Mouse (Mus musculus) CH12.LX (cell line): ENCODE measurements at regions not wholly inside any gene's neighbourhood (a gene's known extent, or its start where the extent isn't known, plus 50 kb on each side); places are given as distances from the start of the nearest gene placed in this dataset.

Experiments used
- DNase-seq: peaks from one replicate; pipeline ENCODE4 v3.0.0-alpha.2; 2013; ENCODE audit errors: extremely low read depth
- H3K27ac ChIP-seq: 2 replicates; pipeline ENCODE4 v1.5.1; 2012; ENCODE audit warnings: low read depth, mild to moderate bottlenecking, control low read depth, moderate library complexity; ENCODE audit not compliant: insufficient read depth
- H3K27me3 ChIP-seq: replicated peaks from 2 replicates; pipeline ENCODE3; 2012; ENCODE audit warnings: inconsistent platforms
- H3K36me3 ChIP-seq, 2 experiments: replicated peaks in 1 of 2; 2 replicates each; pipeline versions ENCODE3 to v1.6.1; 2012; ENCODE audit warnings: inconsistent platforms in 1 of 2, low read length in 1 of 2, mild to moderate bottlenecking in 1 of 2, mixed read lengths in 1 of 2, moderate library complexity in 1 of 2; ENCODE audit not compliant: control insufficient read depth in 1 of 2, insufficient read depth in 1 of 2
- H3K4me1 ChIP-seq, 2 experiments: 2 replicates each; pipeline ENCODE4 v1.6.1; 2012; ENCODE audit warnings: inconsistent platforms in 1 of 2, moderate library complexity in 1 of 2; ENCODE audit not compliant: insufficient read depth in 2 of 2, control insufficient read depth in 1 of 2
- H3K4me2 ChIP-seq: 2 replicates; pipeline ENCODE4 v1.6.1; 2012; ENCODE audit warnings: low read depth, mild to moderate bottlenecking, control low read depth; ENCODE audit not compliant: poor library complexity, insufficient read depth, severe bottlenecking
- H3K4me3 ChIP-seq, 3 experiments: fragments of 150-350 bp in 1 of 3; sonication (generic) in 1 of 3; replicated peaks in 1 of 3; 2 replicates each; pipeline versions ENCODE3 to v1.5.1; 2011 to 2012; ENCODE audit warnings: low read depth in 2 of 3, low read length in 2 of 3, mild to moderate bottlenecking in 2 of 3, moderate library complexity in 2 of 3, control low read depth in 1 of 3, improper control_type of control experiment in 1 of 3, inconsistent platforms in 1 of 3, mixed read lengths in 1 of 3; ENCODE audit not compliant: poor library complexity in 1 of 3
- H3K79me2 ChIP-seq: replicated peaks from 2 replicates; pipeline ENCODE4 v1.6.1; 2012; ENCODE audit warnings: mild to moderate bottlenecking, moderate library complexity; ENCODE audit not compliant: control insufficient read depth, poor library complexity, insufficient read depth, severe bottlenecking; ENCODE audit errors: extremely low read depth
- H3K9ac ChIP-seq: 2 replicates; pipeline ENCODE4 v1.6.1; 2012; ENCODE audit warnings: low read depth, mild to moderate bottlenecking, control low read depth, moderate library complexity; ENCODE audit not compliant: insufficient read depth
- H3K9me3 ChIP-seq: replicated peaks from 2 replicates; pipeline ENCODE3; 2012; ENCODE audit warnings: low read length, inconsistent platforms, mixed read lengths
- CHD1 ChIP-seq: IDR thresholded peaks from 2 replicates; pipeline ENCODE4 v1.6.1; 2012; ENCODE audit warnings: low read depth, low read length, improper control_type of control experiment, inconsistent platforms
- CHD2 ChIP-seq: IDR thresholded peaks from 2 replicates; pipeline ENCODE4 v1.6.1; 2011; ENCODE audit warnings: low read length, improper control_type of control experiment
- ELF1 ChIP-seq: IDR thresholded peaks from 2 replicates; pipeline ENCODE4 v1.6.1; 2014; ENCODE audit warnings: low read depth, mild to moderate bottlenecking, inconsistent platforms, low read length, improper control_type of control experiment
- ETS1 ChIP-seq: conservative IDR thresholded peaks from 2 replicates; pipeline ENCODE4 v1.6.1; 2012; ENCODE audit warnings: low read depth, mild to moderate bottlenecking, inconsistent platforms, low read length, improper control_type of control experiment, moderate library complexity
- HCFC1 ChIP-seq: IDR thresholded peaks from 2 replicates; pipeline ENCODE4 v1.6.1; 2012; ENCODE audit warnings: low read depth, mild to moderate bottlenecking, inconsistent platforms, low read length, improper control_type of control experiment
- IRF4 ChIP-seq: IDR thresholded peaks from 2 replicates; pipeline ENCODE4 v1.6.1; 2014; ENCODE audit warnings: low read depth, mild to moderate bottlenecking, inconsistent platforms, low read length, improper control_type of control experiment
- JUND ChIP-seq: conservative IDR thresholded peaks from 2 replicates; pipeline ENCODE4 v1.6.1; 2011; ENCODE audit warnings: low read depth, low read length, improper control_type of control experiment
- MAFK ChIP-seq: IDR thresholded peaks from 2 replicates; pipeline ENCODE4 v1.6.1; 2011; ENCODE audit warnings: low read length, improper control_type of control experiment; ENCODE audit not compliant: insufficient replicate concordance
- MAX ChIP-seq: IDR thresholded peaks from 2 replicates; pipeline ENCODE4 v1.6.1; 2011; ENCODE audit warnings: low read length, improper control_type of control experiment
- MAZ ChIP-seq: IDR thresholded peaks from 2 replicates; pipeline ENCODE4 v1.6.1; 2012; ENCODE audit warnings: low read depth, mild to moderate bottlenecking, inconsistent platforms, low read length, improper control_type of control experiment, moderate library complexity
- MYC ChIP-seq: IDR thresholded peaks from 2 replicates; pipeline ENCODE4 v1.6.1; 2011; ENCODE audit warnings: low read depth, mild to moderate bottlenecking, improper control_type of control experiment, low read length
- NELFE ChIP-seq: IDR thresholded peaks from 2 replicates; pipeline ENCODE4 v1.6.1; 2011; ENCODE audit warnings: low read depth, low read length, improper control_type of control experiment
- POLR2A ChIP-seq: IDR thresholded peaks from 2 replicates; pipeline ENCODE4 v1.6.1; 2011; ENCODE audit warnings: low read depth, mild to moderate bottlenecking, improper control_type of control experiment, low read length
- RCOR1 ChIP-seq: conservative IDR thresholded peaks from 2 replicates; pipeline ENCODE4 v1.6.1; 2012; ENCODE audit warnings: low read depth, mild to moderate bottlenecking, inconsistent platforms, low read length, improper control_type of control experiment
- TBP ChIP-seq: conservative IDR thresholded peaks from 2 replicates; pipeline ENCODE4 v1.6.1; 2011; ENCODE audit warnings: low read depth, low read length, improper control_type of control experiment
- TCF12 ChIP-seq: IDR thresholded peaks from 2 replicates; pipeline ENCODE4 v1.6.1; 2014; ENCODE audit warnings: low read depth, mild to moderate bottlenecking, inconsistent platforms, low read length, improper control_type of control experiment
- USF1 ChIP-seq: IDR thresholded peaks from 2 replicates; pipeline ENCODE4 v1.6.1; 2014; ENCODE audit warnings: low read depth, mild to moderate bottlenecking, inconsistent platforms, low read length, improper control_type of control experiment
- ZNF384 ChIP-seq: IDR thresholded peaks from 2 replicates; pipeline ENCODE4 v1.6.1; 2012; ENCODE audit warnings: low read depth, low read length, improper control_type of control experiment, inconsistent platforms
- dilution Hi-C: fragments of 300-500 bp; cut with MboI; formaldehyde crosslinking; loops from 2 replicates; pipeline ENCODE4 v1.14.3; 2020; ENCODE audit warnings: low sequenced_read_pairs; ENCODE audit not compliant: extremely low pct_unique_long_range_greater_than_20kb, extremely low pct_ligation_motif_present
- in situ Hi-C: fragments of 300-500 bp; cut with MboI; formaldehyde crosslinking; loops from 3 replicates; pipeline ENCODE4 v1.14.3; 2019; ENCODE audit warnings: low sequenced_read_pairs, low pct_ligation_motif_present, low pct_unique_long_range_greater_than_20kb, mixed read lengths

GRCm38 (mm10) chr16:31526711-31527344 is 104.7 kb downstream of the Bdh1 start:
- Histone ChIP-seq H3K36me3 (peaks cover 24 to 71% of the 10 kb centered on the region in 2 experiments), H3K4me2 (no peak overlapping the region), H3K27ac (no peak overlapping the region), H3K4me3 (no peak overlapping the region), H3K27me3 (no peaks in the 10 kb centered on the region), H3K9me3 (no peaks in the 10 kb centered on the region), H3K9ac (no peak overlapping the region), H3K4me1 (peaks cover 0 to 2% of the 10 kb centered on the region in 2 experiments; a peak in 1 of 4 replicates), H3K79me2 (no peaks in the 10 kb centered on the region)
- no peak for TF ChIP-seq NELFE
- TF ChIP-seq POLR2A: no peak
- TF ChIP-seq MAFK: no peak
- no peak for TF ChIP-seq MYC
- DNase-seq: no peak
- in situ Hi-C loops (no loop called here), dilution Hi-C loops (no loop called here)

DNA sequence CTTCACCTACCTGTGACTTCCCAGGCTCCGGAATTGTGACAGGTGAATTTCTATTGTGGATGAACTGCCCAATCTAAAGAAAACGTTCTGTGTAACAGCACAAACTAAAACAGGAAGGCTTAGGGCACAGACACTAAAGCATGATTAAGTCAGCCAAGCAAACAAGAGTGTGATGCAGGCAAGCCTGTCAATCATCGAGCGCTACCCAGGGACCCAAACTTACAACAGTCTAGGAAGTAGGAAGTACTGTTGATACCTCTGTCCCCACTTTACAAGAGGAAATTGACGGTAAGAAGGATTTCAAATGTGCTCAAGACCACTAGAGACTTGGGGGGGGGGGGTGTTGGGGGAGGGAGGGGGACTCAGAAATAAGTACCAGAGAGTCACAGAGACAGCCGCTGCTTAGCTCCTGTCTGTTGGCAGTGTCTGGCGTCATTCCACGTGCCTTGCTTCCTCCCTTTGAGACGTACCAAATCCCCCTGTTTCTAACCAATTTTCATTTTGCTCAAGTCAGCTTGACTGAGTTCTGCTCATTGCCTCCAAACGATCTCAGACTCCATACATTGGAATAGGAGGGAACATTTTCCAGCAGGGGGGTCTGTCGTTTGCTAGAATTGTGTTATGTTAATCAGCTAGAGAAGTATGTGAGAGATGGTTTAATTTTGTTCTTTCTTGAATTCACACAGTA is 106.7 kb downstream of the Bdh1 start:
- dilution Hi-C loops: no loop called here
- TF ChIP-seq TBP (no peak), ETS1 (no peak), USF1 (no peak), POLR2A (no peak), MAZ (no peak), RCOR1 (no peak), MYC (no peak), CHD2 (no peak)
- Histone ChIP-seq H3K9ac (no peak overlapping the region), H3K4me1 (peaks cover 0 to 21% of the 10 kb centered on the region in 2 experiments; a peak in 2 of 4 replicates), H3K4me3 (no peak overlapping the region), H3K9me3 (no peaks in the 10 kb centered on the region), H3K27me3 (no peaks in the 10 kb centered on the region), H3K36me3 (peaks cover 26 to 75% of the 10 kb centered on the region in 2 experiments), H3K79me2 (no peaks in the 10 kb centered on the region), H3K27ac (no peak overlapping the region), H3K4me2 (no peak overlapping the region)
- no peak for DNase-seq
- in situ Hi-C loops: no loop called here

GRCm38 (mm10) chr16:31529284-31529958 is 107.3 kb downstream of the Bdh1 start:
- in situ Hi-C loops (no loop called here), dilution Hi-C loops (no loop called here)
- no peak overlapping the region for H3K9ac ChIP-seq
- no peaks in the 10 kb centered on the region for H3K9me3 ChIP-seq
- H3K4me2 ChIP-seq: no peak overlapping the region
- TF ChIP-seq IRF4: no peak
- no peak for TF ChIP-seq TBP
- no peak for TF ChIP-seq MAFK
- TF ChIP-seq CHD1: no peak
- TF ChIP-seq MAX: no peak
- TF ChIP-seq JUND: no peak
- no peak for TF ChIP-seq ELF1
- no peak for TF ChIP-seq HCFC1
- no peak for TF ChIP-seq ZNF384
- TF ChIP-seq POLR2A: no peak
- no peak for TF ChIP-seq MAZ
- TF ChIP-seq TCF12: no peak
- TF ChIP-seq ETS1: no peak
- TF ChIP-seq USF1: no peak
- H3K79me2 ChIP-seq: no peaks in the 10 kb centered on the region
- DNase-seq: no peak
- H3K27me3 ChIP-seq: no peaks in the 10 kb centered on the region
- no peak overlapping the region for H3K27ac ChIP-seq
- peaks cover 26 to 72% of the 10 kb centered on the region in 2 experiments for H3K36me3 ChIP-seq
- H3K4me1 ChIP-seq: peaks cover 0 to 27% of the 10 kb centered on the region in 2 experiments; a peak in 2 of 4 replicates
- H3K4me3 ChIP-seq: no peak overlapping the region
